In the genomic region with DNA sequence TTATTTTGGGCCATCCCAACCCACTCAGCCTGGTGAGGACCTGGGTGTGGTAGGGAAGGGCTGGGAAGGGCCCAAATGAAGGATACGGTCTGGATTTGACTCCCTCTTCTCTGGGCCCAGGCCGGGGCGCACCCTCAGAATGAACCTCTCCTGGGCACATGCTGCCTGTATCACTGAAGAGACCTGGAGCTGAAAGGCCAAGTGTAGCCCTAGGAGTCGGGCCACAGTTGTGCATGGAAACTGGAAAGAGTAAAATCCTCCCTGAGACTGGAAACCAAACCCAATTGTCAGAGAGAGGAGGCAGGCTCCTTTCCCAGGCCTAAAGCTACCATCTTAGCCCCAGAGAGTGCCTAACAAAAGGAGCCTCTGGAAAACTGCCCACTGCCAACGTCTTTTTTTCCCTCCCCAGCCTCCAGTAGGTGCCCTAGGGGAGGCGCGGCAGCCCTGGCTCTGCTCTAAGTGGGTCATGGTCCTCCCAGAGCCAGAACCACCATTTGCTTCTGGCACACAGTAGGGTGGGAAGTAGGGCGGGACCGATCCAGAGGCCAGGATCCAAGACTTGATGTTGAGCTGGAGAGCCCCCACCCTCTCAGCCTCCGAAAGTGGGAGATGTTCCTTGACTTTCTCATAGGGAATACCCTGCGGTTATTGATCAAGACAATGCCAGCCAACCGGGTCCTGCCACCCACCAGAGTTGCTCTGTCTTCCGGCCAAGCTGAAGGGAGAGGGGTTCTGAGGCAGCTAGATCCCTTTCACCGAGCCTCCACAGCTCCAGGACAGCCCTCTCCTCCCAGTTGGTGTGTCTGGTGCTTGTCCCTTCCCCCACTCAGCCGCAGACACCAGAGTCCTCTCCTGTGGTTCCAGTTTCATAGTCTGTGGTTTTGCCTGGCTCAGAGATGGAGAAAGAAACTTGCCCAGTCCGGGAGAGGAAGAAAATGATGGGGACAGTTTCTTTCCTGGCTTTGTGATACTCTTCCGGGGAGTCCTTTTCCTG, we compare ENCODE assay signal across 8 mouse cellular contexts. TPM values are rescaled to one million over a fixed set of nuclear protein-coding genes. Genes with fewer than 3 reads are reported as not detected.
DNase-seq lines count a peak whose midpoint lies in the region; ATAC-seq and TF ChIP-seq lines count a peak whose summit lies in the region.

No protein-coding gene starts in this region.

- no peaks in the 10 kb centered on the region for H3K9me3 ChIP-seq in heart, embryonic 15.5 days (replicated peaks)
- no peaks in the 10 kb centered on the region for H3K9me3 ChIP-seq in liver, embryonic 11.5 days (ENCODE audit: control insufficient read depth, low read length)
- no peaks in the 10 kb centered on the region for H3K9me3 ChIP-seq in neural tube, embryonic 14.5 days (ENCODE audit: control insufficient read depth, low read length)

- peaks cover 8% of the 10 kb centered on the region; the same call in 1 of the 2 replicates for H3K27me3 ChIP-seq in spleen, adult 2 months (ENCODE audit: control insufficient read depth, insufficient read depth, low read length)
- H3K27me3 ChIP-seq in heart, embryonic 15.5 days, result no peaks in the 10 kb centered on the region
- peaks cover 33% of the 10 kb centered on the region for H3K27me3 ChIP-seq in liver, embryonic 11.5 days (replicated peaks; ENCODE audit: control insufficient read depth, insufficient read depth, low read length)
- H3K27me3 ChIP-seq in neural tube, embryonic 14.5 days (ENCODE audit: control insufficient read depth, insufficient read depth, low read length), result 0 out of 2 replicates have a peak, but pooled peaks cover 3% of the 10 kb centered on the region

- H3K4me3 ChIP-seq in spleen, adult 2 months (ENCODE audit: extremely low read depth, insufficient read depth, insufficient read length), result peak overlapping the region; percentile 56; the same call in 1 of the 2 replicates
- H3K4me3 ChIP-seq in heart, embryonic 15.5 days, result peak overlapping the region; percentile 74
- peak overlapping the region; percentile 73 for H3K4me3 ChIP-seq in liver, embryonic 11.5 days (ENCODE audit: low read depth, low read length)
- H3K4me3 ChIP-seq in neural tube, embryonic 14.5 days (ENCODE audit: low read depth, low read length), result peak overlapping the region; percentile 52

- H3K9ac ChIP-seq in heart, embryonic 15.5 days, result peak overlapping the region; percentile 92
- peak overlapping the region; percentile 89 for H3K9ac ChIP-seq in liver, embryonic 11.5 days (ENCODE audit: low read depth, low read length)
- H3K9ac ChIP-seq in neural tube, embryonic 14.5 days (replicated peaks; ENCODE audit: low read depth, low read length), result peak overlapping the region; percentile 77

- WGBS in spleen, adult 2 months, result 59% methylated on average over 17 of the region's 17 CpGs
- 29% methylated on average over 17 of the region's 17 CpGs for WGBS in heart, embryonic 15.5 days
- WGBS in liver, embryonic 11.5 days, result 26% methylated on average over 17 of the region's 17 CpGs
- WGBS in neural tube, embryonic 14.5 days, result 44% methylated on average over 17 of the region's 17 CpGs

- TF ChIP-seq POLR2A in spleen, adult 2 months (IDR thresholded peaks at IDR 0.05; ENCODE audit: low read depth, low read length), result no peak

- peak overlapping the region; percentile 67 for H3K4me2 ChIP-seq in heart, embryonic 15.5 days
- peak overlapping the region; percentile 80 for H3K4me2 ChIP-seq in liver, embryonic 11.5 days
- H3K4me2 ChIP-seq in neural tube, embryonic 14.5 days (ENCODE audit: low read depth, low read length), result peak overlapping the region; percentile 63

- peak; percentile 63 to 73 for DNase-seq in cerebellum, postnatal 10 days
- DNase-seq in cerebellum, adult 8-10 months, result no peak
- no peak for DNase-seq in spleen, adult 2 months (ENCODE audit: low read depth in 1 of 2, low spot score in 2 of 2)
- no peak for DNase-seq in spleen, postnatal 36 days (ENCODE audit: low spot score in 2 of 2)
- no peak for DNase-seq in liver, embryonic 11.5 days (ENCODE audit: low spot score)
- no peak for DNase-seq in cerebellum, adult 9-10 months

- ATAC-seq in heart, embryonic 15.5 days (replicated peaks; ENCODE audit: insufficient number of reproducible peaks, insufficient read depth, low FRiP score, low read depth), result no peak
- no peak for ATAC-seq in liver, embryonic 11.5 days (replicated peaks; ENCODE audit: low FRiP score)
- 0 out of 2 replicates have a peak, but pooled peaks have one; percentile 15 for ATAC-seq in neural tube, embryonic 14.5 days (ENCODE audit: low read depth)

- no peak for TF ChIP-seq CTCF in spleen, adult 2 months (IDR thresholded peaks at IDR 0.05; ENCODE audit: extremely low read depth, insufficient read depth, insufficient read length, insufficient replicate concordance)

- no peaks in the 10 kb centered on the region for H3K36me3 ChIP-seq in spleen, adult 2 months (ENCODE audit: control insufficient read depth, insufficient read depth, low read length)
- H3K36me3 ChIP-seq in heart, embryonic 15.5 days, result peaks cover 11% of the 10 kb centered on the region
- peaks cover 10% of the 10 kb centered on the region; the same call in 1 of the 2 replicates for H3K36me3 ChIP-seq in liver, embryonic 11.5 days (ENCODE audit: control insufficient read depth, insufficient read depth, low read length)
- peaks cover 5% of the 10 kb centered on the region; the same call in 1 of the 2 replicates for H3K36me3 ChIP-seq in neural tube, embryonic 14.5 days (ENCODE audit: control insufficient read depth, insufficient read depth, low read length)

- peaks cover 4% of the 10 kb centered on the region for H3K4me1 ChIP-seq in spleen, adult 2 months (ENCODE audit: control insufficient read depth, insufficient read depth, insufficient read length)
- H3K4me1 ChIP-seq in heart, embryonic 15.5 days (replicated peaks), result peaks cover 58% of the 10 kb centered on the region
- peaks cover 40% of the 10 kb centered on the region for H3K4me1 ChIP-seq in liver, embryonic 11.5 days (replicated peaks; ENCODE audit: control insufficient read depth, insufficient read depth, low read length)
- H3K4me1 ChIP-seq in neural tube, embryonic 14.5 days (ENCODE audit: control insufficient read depth, insufficient read depth, low read length), result peaks cover 8% of the 10 kb centered on the region; the same call in 1 of the 2 replicates

- H3K27ac ChIP-seq in spleen, adult 2 months (ENCODE audit: insufficient read depth, low read length), result peak overlapping the region; percentile 17; the same call in 1 of the 2 replicates
- peak overlapping the region; percentile 96 for H3K27ac ChIP-seq in heart, embryonic 15.5 days
- peak overlapping the region; percentile 92 for H3K27ac ChIP-seq in liver, embryonic 11.5 days (ENCODE audit: low read depth, low read length)
- peak overlapping the region; percentile 35; the same call in 1 of the 2 replicates for H3K27ac ChIP-seq in neural tube, embryonic 14.5 days (ENCODE audit: low read depth, low read length)

RNA-seq across cellular contexts. Expression of a gene that starts 1.7 kb away (rescaled TPM):
- polyA plus RNA-seq in spleen, adult 2 months (2012; rRNA removed), result 42.0 and 63.2 TPM in 2 replicates
- 91.2 and 125 TPM in 2 replicates for polyA plus RNA-seq in heart, embryonic 15.5 days (2015; fragmentation: Nextera tagmentation; extraction: Ambion mirVana)
- 56.6 and 57.6 TPM in 2 replicates for polyA plus RNA-seq in liver, embryonic 11.5 days (2014; fragmentation: Nextera tagmentation; extraction: Ambion mirVana)
- polyA plus RNA-seq in neural tube, embryonic 14.5 days (2014; fragmentation: Nextera tagmentation; extraction: Ambion mirVana), result 24.7 and 49.0 TPM in 2 replicates

RNA-seq across cellular contexts. Expression of a gene that starts 6.4 kb away (rescaled TPM):
- polyA plus RNA-seq in spleen, adult 2 months (2012; rRNA removed), result 221 and 393 TPM in 2 replicates
- 196 and 285 TPM in 2 replicates for polyA plus RNA-seq in heart, embryonic 15.5 days (2015; fragmentation: Nextera tagmentation; extraction: Ambion mirVana)
- 309 and 329 TPM in 2 replicates for polyA plus RNA-seq in liver, embryonic 11.5 days (2014; fragmentation: Nextera tagmentation; extraction: Ambion mirVana)
- 258 and 280 TPM in 2 replicates for polyA plus RNA-seq in neural tube, embryonic 14.5 days (2014; fragmentation: Nextera tagmentation; extraction: Ambion mirVana)

RNA-seq across cellular contexts. Expression of a gene that starts 15.6 kb away (rescaled TPM):
- polyA plus RNA-seq in spleen, adult 2 months (2012; rRNA removed), result 24.6 and 31.2 TPM in 2 replicates
- 7.7 and 11.0 TPM in 2 replicates for polyA plus RNA-seq in heart, embryonic 15.5 days (2015; fragmentation: Nextera tagmentation; extraction: Ambion mirVana)
- 8.3 and 10.0 TPM in 2 replicates for polyA plus RNA-seq in liver, embryonic 11.5 days (2014; fragmentation: Nextera tagmentation; extraction: Ambion mirVana)
- polyA plus RNA-seq in neural tube, embryonic 14.5 days (2014; fragmentation: Nextera tagmentation; extraction: Ambion mirVana), result 2.6 and 7.1 TPM in 2 replicates

RNA-seq across cellular contexts. Expression of a gene that starts 30.8 kb away (rescaled TPM):
- 154 and 206 TPM in 2 replicates for polyA plus RNA-seq in spleen, adult 2 months (2012; rRNA removed)
- 41.9 and 51.6 TPM in 2 replicates for polyA plus RNA-seq in heart, embryonic 15.5 days (2015; fragmentation: Nextera tagmentation; extraction: Ambion mirVana)
- polyA plus RNA-seq in liver, embryonic 11.5 days (2014; fragmentation: Nextera tagmentation; extraction: Ambion mirVana), result 38.6 and 41.3 TPM in 2 replicates
- polyA plus RNA-seq in neural tube, embryonic 14.5 days (2014; fragmentation: Nextera tagmentation; extraction: Ambion mirVana), result 26.0 and 35.8 TPM in 2 replicates

RNA-seq across cellular contexts. Expression of a gene that starts 42.8 kb away (rescaled TPM):
- polyA plus RNA-seq in spleen, adult 2 months (2012; rRNA removed), result 0.22 and 0.40 TPM in 2 replicates
- 1.1 and 1.9 TPM in 2 replicates for polyA plus RNA-seq in heart, embryonic 15.5 days (2015; fragmentation: Nextera tagmentation; extraction: Ambion mirVana)
- 0.29 and 0.78 TPM in 2 replicates for polyA plus RNA-seq in liver, embryonic 11.5 days (2014; fragmentation: Nextera tagmentation; extraction: Ambion mirVana)
- polyA plus RNA-seq in neural tube, embryonic 14.5 days (2014; fragmentation: Nextera tagmentation; extraction: Ambion mirVana), result 42.1 and 42.8 TPM in 2 replicates

Comparison
In these comparisons a context has a peak if more than half of its experiments do, and no peak if none do; other contexts are left out.
1. DNase-seq: peak in cerebellum, postnatal 10 days (2 of 2); none in cerebellum, adult 8-10 months (single experiment), spleen, adult 2 months (0 of 2), spleen, postnatal 36 days (0 of 2), liver, embryonic 11.5 days (single experiment) and cerebellum, adult 9-10 months (single experiment).
2. H3K27ac ChIP-seq: peak in every context shown above with its lines; median percentile 96 in heart, embryonic 15.5 days; 92 in liver, embryonic 11.5 days; 35 in neural tube, embryonic 14.5 days; 17 in spleen, adult 2 months.
3. Peak in every context shown above with its lines, with median percentiles within 50 percentile points of each other: H3K4me3 ChIP-seq, H3K4me2 ChIP-seq and H3K9ac ChIP-seq.